Mouse (Mus musculus) liver, embryonic 14.5 days (tissue): ENCODE data around the gene Crnn. TPM values are rescaled to one million over a fixed set of nuclear protein-coding genes. Genes with fewer than 3 reads are reported as not detected.

Experiments
- ATAC-seq: fragments of 200-750 bp; cut with Nextera tagmentation; 2 replicates; pipeline ENCODE4 v1.8.0; 2017; ENCODE audit warnings: moderate number of reproducible peaks, mild to moderate bottlenecking, moderate library complexity; ENCODE audit not compliant: insufficient read depth
- DNase-seq, 3 experiments: peaks; one replicate each; pipeline ENCODE4 v3.0.0-alpha.2; 2012 to 2013; ENCODE audit warnings: low read depth in 3 of 3, low spot score in 3 of 3
- H3K27ac ChIP-seq: fragments of 300-500 bp; sonication (generic); 2 replicates; pipeline ENCODE4 v1.5.1; 2014; ENCODE audit warnings: moderate library complexity, mild to moderate bottlenecking, control low read depth, inconsistent platforms
- H3K27me3 ChIP-seq: fragments of 300-500 bp; sonication (generic); 2 replicates; pipeline ENCODE4 v1.6.1; 2014; ENCODE audit warnings: mild to moderate bottlenecking, low read length, moderate library complexity; ENCODE audit not compliant: control insufficient read depth, insufficient read depth
- H3K36me3 ChIP-seq: fragments of 300-500 bp; sonication (generic); replicated peaks from 2 replicates; pipeline ENCODE4 v1.6.1; 2014; ENCODE audit warnings: low read depth; ENCODE audit not compliant: control insufficient read depth, insufficient read depth
- H3K4me1 ChIP-seq, 2 experiments: fragments of 200-500 bp in 1 of 2; fragments of 300-500 bp in 1 of 2; sonication (generic) in 1 of 2; replicated peaks; 2 replicates each; pipeline ENCODE4 v1.6.1; 2012 to 2014; ENCODE audit warnings: antibody characterized with exemption in 1 of 2, inconsistent platforms in 1 of 2, low read length in 1 of 2; ENCODE audit not compliant: control insufficient read depth in 2 of 2, insufficient read depth in 2 of 2
- H3K4me2 ChIP-seq: fragments of 300-500 bp; sonication (generic); 2 replicates; pipeline ENCODE4 v1.6.1; 2014; ENCODE audit warnings: low read depth, mild to moderate bottlenecking, control low read depth, moderate library complexity
- H3K4me3 ChIP-seq, 2 experiments: fragments of 200-500 bp in 1 of 2; fragments of 300-500 bp in 1 of 2; sonication (generic) in 1 of 2; 2 replicates each; pipeline ENCODE4 v1.5.1; 2012 to 2014; ENCODE audit warnings: low read depth in 2 of 2, low read length in 2 of 2, mild to moderate bottlenecking in 2 of 2, control low read depth in 1 of 2, inconsistent platforms in 1 of 2, moderate library complexity in 1 of 2; ENCODE audit not compliant: insufficient read depth in 1 of 2
- H3K9ac ChIP-seq: fragments of 300-500 bp; sonication (generic); replicated peaks from 2 replicates; pipeline ENCODE4 v1.6.1; 2014; ENCODE audit warnings: mild to moderate bottlenecking, control low read depth, moderate library complexity
- H3K9me3 ChIP-seq: fragments of 300-500 bp; sonication (generic); 2 replicates; pipeline ENCODE4 v1.6.1; 2016; ENCODE audit warnings: low read length, mixed read lengths; ENCODE audit not compliant: control insufficient read depth
- CTCF ChIP-seq: IDR thresholded peaks from 2 replicates; pipeline ENCODE4 v1.5.1; 2016; ENCODE audit warnings: antibody characterized with exemption, low read depth, control low read depth
- EP300 ChIP-seq: IDR thresholded peaks from 2 replicates; pipeline ENCODE4 v1.6.1; 2016; ENCODE audit warnings: antibody characterized with exemption, low read depth
- WGBS: fragments of 180-500 bp; shearing (Covaris S2); extraction: QIAGEN DNeasy Blood & Tissue Kit; methylation state at CpG from one replicate; pipeline ENCODE4 v1.1.7; 2014; ENCODE audit not compliant: insufficient replicate concordance; 5-methylcytosine and 5-hydroxymethylcytosine counted together
- polyA plus RNA-seq, 2 experiments: library from polyadenylated mRNA; depleted of rRNA in 1 of 2; stranded (reverse) in 1 of 2; unstranded in 1 of 2; fragments of >200 nt; fragmentation: Nextera tagmentation in 1 of 2; extraction: Ambion mirVana in 1 of 2; gene quantifications; 2 replicates each; pipeline versions ENCODE4 v1.2.1 to v1.2.3; 2012 to 2014

Crnn gene
- polyA plus RNA-seq, 2 experiments: not detected

DNA sequence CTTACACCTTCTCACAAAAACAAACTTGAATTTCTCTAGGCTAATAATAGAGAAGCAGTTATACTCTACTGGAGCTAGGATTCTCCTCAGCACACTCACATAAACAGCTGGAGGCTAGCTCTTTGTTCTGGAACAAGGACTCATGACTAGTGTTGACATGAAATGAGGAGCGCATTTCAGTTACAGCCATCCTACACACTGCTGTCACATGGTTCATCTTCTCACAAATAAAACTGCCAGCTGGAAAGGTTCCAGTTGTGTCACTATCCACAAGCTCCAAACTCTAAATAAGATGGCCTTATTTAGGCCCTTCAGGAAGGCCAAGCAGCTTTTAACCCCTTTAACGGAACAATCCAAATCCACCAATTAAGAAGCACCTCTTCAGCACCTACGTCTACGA lies 36.3 kb downstream of the Crnn start:
- H3K4me3 ChIP-seq: no peak overlapping the region
- ATAC-seq (no peak), DNase-seq (no peak)
- H3K27ac ChIP-seq: no peak overlapping the region
- 63% methylated on average over 4 of the region's 4 CpGs for WGBS
- no peaks in the 10 kb centered on the region for H3K9me3 ChIP-seq
- H3K36me3 ChIP-seq: no peaks in the 10 kb centered on the region
- TF ChIP-seq CTCF (no peak), EP300 (no peak)
- H3K9ac ChIP-seq: no peak overlapping the region
- no peaks in the 10 kb centered on the region for H3K4me1 ChIP-seq
- H3K27me3 ChIP-seq: no peaks in the 10 kb centered on the region
- H3K4me2 ChIP-seq: no peak overlapping the region

DNA sequence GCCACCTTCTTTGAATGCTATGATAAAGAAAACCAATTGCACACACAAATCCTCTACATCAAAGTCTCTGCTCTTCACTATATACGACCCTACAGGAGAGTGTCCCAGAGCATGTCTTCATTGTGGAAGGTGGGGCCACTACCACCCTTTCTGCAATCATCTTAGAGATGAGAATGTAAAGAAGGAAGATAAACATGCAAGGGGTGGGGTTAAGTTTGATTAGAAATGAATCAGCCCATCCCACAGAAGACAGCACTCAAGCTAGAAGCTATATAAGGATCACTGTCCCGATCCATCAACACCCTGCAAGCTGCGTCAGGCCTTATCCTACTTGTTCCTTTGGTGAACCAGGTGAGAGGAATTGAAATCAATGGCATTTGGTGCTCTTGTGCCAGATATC lies 52.4 kb downstream of the Crnn start, which contains the start of gene Flg2:
Gene Flg2 (plus strand): TSS at position 301 of the 400 bp plus-strand sequence.
- TF ChIP-seq CTCF: no peak
- no peaks in the 10 kb centered on the region for H3K27me3 ChIP-seq
- H3K36me3 ChIP-seq: no peaks in the 10 kb centered on the region
- no peak within 1 kb of the TSS for H3K27ac ChIP-seq
- H3K9ac ChIP-seq: no peak within 1 kb of the TSS
- ATAC-seq: no peak
- no peaks in the 10 kb centered on the region for H3K9me3 ChIP-seq
- WGBS: 61% methylated on average over 3 of the region's 3 CpGs
- no peak within 1 kb of the TSS for H3K4me3 ChIP-seq
- H3K4me1 ChIP-seq: no peaks in the 10 kb centered on the region
- no peak for DNase-seq
- H3K4me2 ChIP-seq: no peak within 1 kb of the TSS

Other genes with a start within 250 kb of the Crnn start
- gene Lce3a, start 218.6 kb upstream of the Crnn start, polyA plus RNA-seq (2012; rRNA removed): not detected in 2 replicates
- gene Lce3a, start 218.6 kb upstream of the Crnn start, polyA plus RNA-seq (2014; fragmentation: Nextera tagmentation; extraction: Ambion mirVana): not detected in 2 replicates
- not detected in 2 replicates for gene Lce3b, start 211.8 kb upstream of the Crnn start, polyA plus RNA-seq (2012; rRNA removed)
- gene Lce3b, start 211.8 kb upstream of the Crnn start, polyA plus RNA-seq (2014; fragmentation: Nextera tagmentation; extraction: Ambion mirVana): not detected in 2 replicates
- not detected in 2 replicates for gene Lce3c, start 200.3 kb upstream of the Crnn start, polyA plus RNA-seq (2012; rRNA removed)
- gene Lce3c, start 200.3 kb upstream of the Crnn start, polyA plus RNA-seq (2014; fragmentation: Nextera tagmentation; extraction: Ambion mirVana): not detected in 2 replicates
- gene Lce3d, start 187.4 kb upstream of the Crnn start, polyA plus RNA-seq (2012; rRNA removed): not detected in 2 replicates
- gene Lce3d, start 187.4 kb upstream of the Crnn start, polyA plus RNA-seq (2014; fragmentation: Nextera tagmentation; extraction: Ambion mirVana): not detected in 2 replicates
- gene Lce3e, start 177.7 kb upstream of the Crnn start, polyA plus RNA-seq (2012; rRNA removed): not detected in 2 replicates
- gene Lce3e, start 177.7 kb upstream of the Crnn start, polyA plus RNA-seq (2014; fragmentation: Nextera tagmentation; extraction: Ambion mirVana): not detected in 2 replicates
- not detected in 2 replicates for gene Lce3f, start 152.6 kb upstream of the Crnn start, polyA plus RNA-seq (2012; rRNA removed)
- gene Lce3f, start 152.6 kb upstream of the Crnn start, polyA plus RNA-seq (2014; fragmentation: Nextera tagmentation; extraction: Ambion mirVana): not detected in 2 replicates
- not detected in 2 replicates for gene Crct1, start 129.1 kb upstream of the Crnn start, polyA plus RNA-seq (2012; rRNA removed)
- not detected in 2 replicates for gene Crct1, start 129.1 kb upstream of the Crnn start, polyA plus RNA-seq (2014; fragmentation: Nextera tagmentation; extraction: Ambion mirVana)
- gene Lce1m, start 125.7 kb upstream of the Crnn start, polyA plus RNA-seq (2012; rRNA removed): not detected in 2 replicates
- not detected in 2 replicates for gene Lce1m, start 125.7 kb upstream of the Crnn start, polyA plus RNA-seq (2014; fragmentation: Nextera tagmentation; extraction: Ambion mirVana)
- gene Gm4858, start 76.0 kb upstream of the Crnn start, polyA plus RNA-seq (2012; rRNA removed): not detected in 2 replicates
- gene Gm4858, start 76.0 kb upstream of the Crnn start, polyA plus RNA-seq (2014; fragmentation: Nextera tagmentation; extraction: Ambion mirVana): not detected in 2 replicates
- gene Flg2, start 52.5 kb downstream of the Crnn start, polyA plus RNA-seq (2012; rRNA removed): not detected in 2 replicates
- gene Flg2, start 52.5 kb downstream of the Crnn start, polyA plus RNA-seq (2014; fragmentation: Nextera tagmentation; extraction: Ambion mirVana): not detected in 2 replicates
- not detected in 2 replicates for gene Flg, start 128.7 kb downstream of the Crnn start, polyA plus RNA-seq (2012; rRNA removed)
- gene Flg, start 128.7 kb downstream of the Crnn start, polyA plus RNA-seq (2014; fragmentation: Nextera tagmentation; extraction: Ambion mirVana): not detected in 2 replicates
- gene Hrnr, start 175.0 kb downstream of the Crnn start, polyA plus RNA-seq (2012; rRNA removed): not detected in 2 replicates
- gene Hrnr, start 175.0 kb downstream of the Crnn start, polyA plus RNA-seq (2014; fragmentation: Nextera tagmentation; extraction: Ambion mirVana): not detected in 2 replicates
- gene Rptn, start 248.9 kb downstream of the Crnn start, polyA plus RNA-seq (2012; rRNA removed): 0.01 TPM in 2 replicates
- gene Rptn, start 248.9 kb downstream of the Crnn start, polyA plus RNA-seq (2014; fragmentation: Nextera tagmentation; extraction: Ambion mirVana): not detected in 2 replicates